Mouse (Mus musculus) hindbrain, postnatal 0 days (tissue): ENCODE measurements around the gene Acbd5. TPM values are rescaled to one million over a fixed set of nuclear protein-coding genes. Genes with fewer than 3 reads are reported as not detected.
A peak's percentile ranks its signal among the peaks of the same experiment; 100 is the strongest.

Source experiments
- ATAC-seq: fragments of 200-750 bp; cut with Nextera tagmentation; 2 replicates; pipeline ENCODE4 v1.8.0; 2017; ENCODE audit warnings: mild to moderate bottlenecking, moderate TSS enrichment, moderate library complexity
- DNase-seq: peaks from one replicate; pipeline ENCODE4 v3.0.0-alpha.2; 2015; ENCODE audit warnings: low spot score
- H3K27ac ChIP-seq: fragments of 300-500 bp; sonication (generic); 2 replicates; pipeline ENCODE4 v1.5.1; 2014; ENCODE audit warnings: mild to moderate bottlenecking
- H3K27me3 ChIP-seq: fragments of 300-500 bp; sonication (generic); 2 replicates; pipeline ENCODE4 v1.6.1; 2014; ENCODE audit warnings: low read length, mixed read lengths; ENCODE audit not compliant: insufficient read depth
- H3K36me3 ChIP-seq: fragments of 300-500 bp; sonication (generic); 2 replicates; pipeline ENCODE4 v1.6.1; 2014; ENCODE audit warnings: low read length, mixed read lengths; ENCODE audit not compliant: insufficient read depth
- H3K4me1 ChIP-seq: fragments of 300-500 bp; sonication (generic); 2 replicates; pipeline ENCODE4 v1.6.1; 2014; ENCODE audit warnings: antibody characterized with exemption, low read length, mixed read lengths; ENCODE audit not compliant: insufficient read depth
- H3K4me2 ChIP-seq: fragments of 300-500 bp; sonication (generic); 2 replicates; pipeline ENCODE4 v1.6.1; 2014; ENCODE audit warnings: low read depth, mild to moderate bottlenecking, low read length, moderate library complexity, mixed read lengths
- H3K4me3 ChIP-seq: fragments of 300-500 bp; sonication (generic); 2 replicates; pipeline ENCODE4 v1.5.1; 2014; ENCODE audit warnings: low read length
- H3K9ac ChIP-seq: fragments of 300-500 bp; sonication (generic); replicated peaks from 2 replicates; pipeline ENCODE4 v1.6.1; 2014; ENCODE audit warnings: mild to moderate bottlenecking, low read length, moderate library complexity, mixed read lengths
- H3K9me3 ChIP-seq: fragments of 300-500 bp; sonication (generic); 2 replicates; pipeline ENCODE4 v1.6.1; 2016; ENCODE audit warnings: low read length, mixed read lengths
- CTCF ChIP-seq: IDR thresholded peaks from 2 replicates; pipeline ENCODE4 v1.5.1; 2016; ENCODE audit warnings: antibody characterized with exemption, control low read depth, low read depth
- WGBS: fragments of 180-500 bp; shearing (Covaris S2); extraction: QIAGEN DNeasy Blood & Tissue Kit; methylation state at CpG from one replicate; pipeline ENCODE4 v1.1.7; 2014; 5-methylcytosine and 5-hydroxymethylcytosine counted together
- polyA plus RNA-seq: library from polyadenylated mRNA; unstranded; fragments of >200 nt; fragmentation: Nextera tagmentation; extraction: Ambion mirVana; gene quantifications from 2 replicates; pipeline ENCODE4 v1.2.1, GENCODE M21; 2015
- total RNA-seq: library from RNA; depleted of rRNA; stranded (reverse); fragments of >200 nt; gene quantifications from 2 replicates; pipeline ENCODE4 v1.2.3, GENCODE M21; 2014

Gene Acbd5
- total and polyA plus RNA-seq, 2 experiments from 2014 or later: 30.1 to 60.9 TPM

- no peaks in the 10 kb centered on the region for H3K36me3 ChIP-seq
- no peak for DNase-seq
- no peak overlapping the region for H3K27ac ChIP-seq
- H3K9ac ChIP-seq: no peak overlapping the region
- 77% methylated on average over 4 of the region's 4 CpGs for WGBS
- H3K4me3 ChIP-seq: no peak overlapping the region
- H3K4me1 ChIP-seq: peaks cover 4% of the 10 kb centered on the region; the same call in 1 of the 2 replicates
- ATAC-seq: no peak
- H3K9me3 ChIP-seq: no peaks in the 10 kb centered on the region
- no peaks in the 10 kb centered on the region for H3K27me3 ChIP-seq
- H3K4me2 ChIP-seq: no peak overlapping the region
- no peak for TF ChIP-seq CTCF
Observed at GRCm38 (mm10) chr2:23041457-23041856, 26.5 kb upstream of the Acbd5 start.

DNA sequence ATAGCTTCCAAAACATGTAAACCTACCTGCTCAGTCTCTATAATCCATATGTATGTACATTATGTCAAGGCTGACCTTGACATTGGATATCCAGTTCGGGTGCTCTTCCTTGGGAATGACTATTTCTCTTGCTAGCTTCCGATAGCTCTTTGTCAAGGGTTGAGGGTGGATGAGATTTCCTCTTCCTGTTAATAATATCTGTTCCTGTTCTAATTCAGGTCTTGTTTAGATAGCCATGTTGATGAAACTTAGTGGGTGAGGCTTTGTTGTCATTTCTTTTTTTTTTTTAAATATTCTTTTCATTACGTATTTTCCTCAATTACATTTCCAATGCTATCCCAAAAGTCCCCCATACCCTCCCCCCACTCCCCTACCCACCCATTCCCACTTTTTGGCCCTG lies 25.8 kb upstream of the Acbd5 start:
- WGBS: 93% methylated on average over 3 of the region's 3 CpGs
- no peak overlapping the region for H3K4me2 ChIP-seq
- H3K4me1 ChIP-seq: peaks cover 4% of the 10 kb centered on the region; the same call in 1 of the 2 replicates
- H3K27ac ChIP-seq: no peak overlapping the region
- H3K36me3 ChIP-seq: no peaks in the 10 kb centered on the region
- no peak overlapping the region for H3K4me3 ChIP-seq
- no peaks in the 10 kb centered on the region for H3K27me3 ChIP-seq
- DNase-seq: no peak
- TF ChIP-seq CTCF: no peak
- H3K9ac ChIP-seq: no peak overlapping the region
- H3K9me3 ChIP-seq: no peaks in the 10 kb centered on the region
- no peak for ATAC-seq

- DNase-seq (no peak), ATAC-seq (no peak)
- Histone ChIP-seq H3K4me2 (no peak overlapping the region), H3K4me1 (no peaks in the 10 kb centered on the region), H3K9me3 (no peaks in the 10 kb centered on the region), H3K4me3 (no peak overlapping the region), H3K27ac (no peak overlapping the region), H3K9ac (no peak overlapping the region), H3K27me3 (no peaks in the 10 kb centered on the region), H3K36me3 (no peaks in the 10 kb centered on the region)
- no peak for TF ChIP-seq CTCF
- 51% methylated on average over 1 of the region's 1 CpGs for WGBS
Observed at GRCm38 (mm10) chr2:23045703-23046102, 22.3 kb upstream of the Acbd5 start.

DNA sequence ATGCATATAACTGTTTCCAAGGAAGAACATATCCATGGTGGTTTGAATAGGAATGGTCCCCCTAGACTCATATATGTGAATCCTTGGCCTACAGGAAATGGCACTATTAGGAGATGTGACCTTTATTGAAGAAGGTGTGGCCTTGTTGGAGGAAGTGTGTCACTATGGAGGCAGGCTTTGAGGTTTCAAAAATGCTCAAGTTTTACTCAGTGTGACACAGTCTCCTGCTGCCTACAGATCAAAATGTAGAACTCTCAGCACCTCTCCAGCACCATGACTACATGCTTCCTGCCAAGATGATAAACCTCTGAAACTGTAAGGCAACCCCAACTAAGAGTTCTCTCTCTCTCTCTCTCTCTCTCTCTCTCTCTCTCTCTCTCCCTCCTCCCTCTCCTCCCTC lies 20.0 kb upstream of the Acbd5 start:
- Histone ChIP-seq H3K27me3 (no peaks in the 10 kb centered on the region), H3K36me3 (no peaks in the 10 kb centered on the region), H3K27ac (no peak overlapping the region), H3K9ac (no peak overlapping the region), H3K4me2 (no peak overlapping the region), H3K4me1 (no peaks in the 10 kb centered on the region), H3K9me3 (no peaks in the 10 kb centered on the region), H3K4me3 (no peak overlapping the region)
- no peak for ATAC-seq
- DNase-seq: no peak
- TF ChIP-seq CTCF: no peak

DNA sequence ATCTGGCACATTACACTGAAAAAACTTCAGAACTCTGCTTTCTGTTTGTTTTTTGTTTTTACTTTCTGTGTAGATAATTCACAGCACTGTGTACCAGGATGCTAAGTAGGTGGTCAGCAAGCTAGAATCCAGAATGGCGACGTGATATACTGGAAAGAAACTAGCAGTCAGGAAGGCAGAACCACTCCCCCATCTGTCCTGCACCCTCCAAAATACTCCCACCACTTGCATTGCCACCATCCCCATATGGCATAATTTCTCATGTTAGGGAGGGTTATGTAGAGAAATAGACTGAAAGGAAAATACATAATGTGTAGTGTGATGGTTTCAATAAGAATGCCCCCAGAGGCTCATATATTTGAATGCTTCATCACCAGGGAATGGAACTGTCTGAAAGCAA lies 16.1 kb upstream of the Acbd5 start:
- no peak for TF ChIP-seq CTCF
- no peak overlapping the region for H3K4me2 ChIP-seq
- WGBS: 80% methylated on average over 2 of the region's 2 CpGs
- no peak for ATAC-seq
- no peaks in the 10 kb centered on the region for H3K36me3 ChIP-seq
- no peak overlapping the region for H3K9ac ChIP-seq
- H3K4me3 ChIP-seq: no peak overlapping the region
- no peak overlapping the region for H3K27ac ChIP-seq
- no peaks in the 10 kb centered on the region for H3K9me3 ChIP-seq
- H3K27me3 ChIP-seq: no peaks in the 10 kb centered on the region
- no peaks in the 10 kb centered on the region for H3K4me1 ChIP-seq
- DNase-seq: no peak

DNA sequence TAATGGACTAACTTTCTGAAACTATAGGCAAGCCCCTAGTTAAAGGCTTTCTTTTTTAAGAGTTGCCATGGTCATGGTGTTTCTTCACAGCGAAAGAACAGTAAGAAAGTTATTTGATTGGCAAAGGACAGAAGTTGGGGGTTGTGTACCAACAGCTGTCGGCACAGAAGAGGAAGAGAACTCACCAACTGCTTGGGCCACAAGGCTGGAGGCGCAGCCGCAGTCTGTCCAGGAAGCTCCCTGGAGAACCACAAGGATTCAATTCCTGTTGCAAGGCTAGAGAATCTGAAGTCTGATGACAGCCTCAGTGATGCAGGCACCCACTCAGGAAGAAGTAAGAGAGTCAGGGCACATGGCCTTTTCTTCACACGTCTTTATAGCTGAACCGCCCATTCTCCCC lies 15.4 kb upstream of the Acbd5 start:
- no peak overlapping the region for H3K9ac ChIP-seq
- WGBS: 77% methylated on average over 6 of the region's 6 CpGs
- no peak for TF ChIP-seq CTCF
- no peak overlapping the region for H3K4me3 ChIP-seq
- no peak overlapping the region for H3K4me2 ChIP-seq
- H3K27me3 ChIP-seq: no peaks in the 10 kb centered on the region
- H3K27ac ChIP-seq: no peak overlapping the region
- H3K9me3 ChIP-seq: no peaks in the 10 kb centered on the region
- H3K36me3 ChIP-seq: no peaks in the 10 kb centered on the region
- ATAC-seq (no peak), DNase-seq (no peak)
- no peaks in the 10 kb centered on the region for H3K4me1 ChIP-seq

- H3K4me3 ChIP-seq: peak overlapping the region; percentile 54
Observed at GRCm38 (mm10) chr2:23068370-23068737, 387 bp downstream of the Acbd5 start.

More at GRCm38 (mm10) chr2:23068370-23068737, 387 bp downstream of the Acbd5 start:
- no peak for TF ChIP-seq CTCF
- Histone ChIP-seq H3K9ac (peak overlapping the region; percentile 75), H3K27ac (peak overlapping the region; percentile 96), H3K27me3 (no peaks in the 10 kb centered on the region), H3K4me2 (peak overlapping the region; percentile 90), H3K9me3 (no peaks in the 10 kb centered on the region), H3K4me1 (no peaks in the 10 kb centered on the region), H3K36me3 (no peaks in the 10 kb centered on the region)
- DNase-seq (no peak), ATAC-seq (peak; percentile 67)
- 0% methylated on average over 21 of the region's 21 CpGs for WGBS
